Mouse (Mus musculus): ENCODE measurements around the gene 1700123O20Rik.

GRCm38 (mm10) chr14:54660009-54660408 lies 26.0 kb upstream of the 1700123O20Rik start:
- TF ChIP-seq POLR2A (IDR thresholded peaks at IDR 0.05; ENCODE audit: control insufficient read depth, low read depth, low read length) (no peak), CTCF (IDR thresholded peaks at IDR 0.05; ENCODE audit: control insufficient read depth, insufficient read depth, insufficient replicate concordance, low read depth, low read length) (no peak)
